Mouse (Mus musculus) lung, postnatal 0 days (tissue): ENCODE data around the gene Nin. TPM values are rescaled to one million over a fixed set of nuclear protein-coding genes. Genes with fewer than 3 reads are reported as not detected.
"Not testable (repeated sequence)": the region's sequence is repeated elsewhere in the genome, so short reads cannot be mapped to it uniquely, and the experiment has no call there.

ENCODE experiments used
- ATAC-seq: fragments of 200-750 bp; cut with Nextera tagmentation; 2 replicates; pipeline ENCODE4 v1.8.0; 2017; ENCODE audit warnings: moderate library complexity
- DNase-seq: peaks from one replicate; pipeline ENCODE4 v3.0.0-alpha.2; 2016; ENCODE audit warnings: low spot score
- H3K27ac ChIP-seq: fragments of 300-500 bp; sonication (generic); 2 replicates; pipeline ENCODE4 v1.5.1; 2014; ENCODE audit warnings: antibody characterized with exemption, mild to moderate bottlenecking, low read length, mixed read lengths
- H3K27me3 ChIP-seq: fragments of 300-500 bp; sonication (generic); replicated peaks from 2 replicates; pipeline ENCODE4 v1.6.1; 2014; ENCODE audit warnings: low read length, mixed read lengths; ENCODE audit not compliant: insufficient read depth
- H3K36me3 ChIP-seq: fragments of 300-500 bp; sonication (generic); 2 replicates; pipeline ENCODE4 v1.6.1; 2014; ENCODE audit warnings: low read length, mixed read lengths; ENCODE audit not compliant: insufficient read depth
- H3K4me1 ChIP-seq: fragments of 300-500 bp; sonication (generic); 2 replicates; pipeline ENCODE4 v1.6.1; 2014; ENCODE audit warnings: antibody characterized with exemption, low read depth, low read length, mixed read lengths; ENCODE audit not compliant: insufficient read depth
- H3K4me2 ChIP-seq: fragments of 300-500 bp; sonication (generic); replicated peaks from 2 replicates; pipeline ENCODE4 v1.6.1; 2014; ENCODE audit warnings: low read depth, mild to moderate bottlenecking, low read length, moderate library complexity, mixed read lengths
- H3K4me3 ChIP-seq: fragments of 300-500 bp; sonication (generic); 2 replicates; pipeline ENCODE4 v1.5.1; 2014; ENCODE audit warnings: low read depth, low read length
- H3K9ac ChIP-seq: fragments of 300-500 bp; sonication (generic); replicated peaks from 2 replicates; pipeline ENCODE4 v1.6.1; 2014; ENCODE audit warnings: low read depth, mild to moderate bottlenecking
- H3K9me3 ChIP-seq: fragments of 300-500 bp; sonication (generic); 2 replicates; pipeline ENCODE4 v1.6.1; 2016; ENCODE audit warnings: low read length, mixed read lengths
- CTCF ChIP-seq: IDR thresholded peaks from 2 replicates; pipeline ENCODE4 v1.5.1; 2016; ENCODE audit warnings: antibody characterized with exemption, mild to moderate bottlenecking
- EP300 ChIP-seq: IDR thresholded peaks from 2 replicates; pipeline ENCODE4 v1.6.1; 2016; ENCODE audit warnings: antibody characterized with exemption, mild to moderate bottlenecking, control low read depth
- WGBS: fragments of 180-500 bp; shearing (Covaris S2); extraction: QIAGEN DNeasy Blood & Tissue Kit; methylation state at CpG from one replicate; pipeline ENCODE4 v1.1.7; 2014; 5-methylcytosine and 5-hydroxymethylcytosine counted together
- polyA plus RNA-seq: library from polyadenylated mRNA; unstranded; fragments of >200 nt; fragmentation: Nextera tagmentation; extraction: Ambion mirVana; gene quantifications from 2 replicates; pipeline ENCODE4 v1.2.1, GENCODE M21; 2015

Nin gene
- polyA plus RNA-seq, 1 experiment from 2014 or later: 8.3 TPM

- peak; percentile 63 for ATAC-seq
- 4% methylated on average over 13 of the region's 13 CpGs for WGBS
Observed at GRCm38 (mm10) chr12:70147986-70148630, 34.6 kb upstream of the Nin start.

DNA sequence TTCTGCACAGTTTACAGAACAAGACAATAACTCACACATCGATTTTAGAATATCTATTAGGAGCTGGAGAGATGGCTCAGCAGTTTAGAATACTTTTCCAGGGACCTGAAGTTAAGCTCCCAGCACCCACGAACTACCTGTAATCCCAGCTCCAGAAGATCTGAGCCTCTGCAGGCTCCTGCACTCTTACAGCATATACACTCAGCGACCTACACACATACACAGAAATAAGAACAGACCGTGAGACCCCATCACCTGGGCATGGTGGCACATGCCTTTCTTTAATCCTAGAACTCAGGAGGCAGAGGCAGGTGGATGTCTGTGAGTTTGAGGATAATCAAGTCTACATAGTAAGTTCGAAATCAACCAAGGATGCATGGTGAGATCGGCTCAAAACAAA, 32.1 kb upstream of the Nin start:
- Histone ChIP-seq H3K36me3 (no peaks in the 10 kb centered on the region), H3K9ac (no peak overlapping the region), H3K4me2 (no peak overlapping the region), H3K9me3 (no peaks in the 10 kb centered on the region), H3K4me3 (no peak overlapping the region), H3K4me1 (peaks cover 7% of the 10 kb centered on the region; the same call in 1 of the 2 replicates), H3K27ac (no peak overlapping the region), H3K27me3 (no peaks in the 10 kb centered on the region)
- TF ChIP-seq EP300 (no peak), CTCF (no peak)
- WGBS: 82% methylated on average over 6 of the region's 6 CpGs
- DNase-seq (no peak), ATAC-seq (no peak)

More at GRCm38 (mm10) chr12:70147986-70148630, 34.6 kb upstream of the Nin start:
- peak overlapping the region; percentile 56 for H3K4me2 ChIP-seq
- no peaks in the 10 kb centered on the region for H3K9me3 ChIP-seq
- TF ChIP-seq CTCF (0 out of 2 replicates have a peak, but pooled peaks have one; percentile 6), EP300 (peak; percentile 36; the same call in 1 of the 2 replicates)
- H3K4me3 ChIP-seq: peak overlapping the region; percentile 24
- H3K36me3 ChIP-seq: no peaks in the 10 kb centered on the region
- 0 out of 2 replicates have a peak overlapping the region, but pooled peaks have one; percentile 60 for H3K27ac ChIP-seq
- DNase-seq: peak; percentile 68
- H3K9ac ChIP-seq: no peak overlapping the region; the same call in 1 of the 2 replicates
- no peaks in the 10 kb centered on the region for H3K27me3 ChIP-seq
- peaks cover 7% of the 10 kb centered on the region; the same call in 1 of the 2 replicates for H3K4me1 ChIP-seq

DNA sequence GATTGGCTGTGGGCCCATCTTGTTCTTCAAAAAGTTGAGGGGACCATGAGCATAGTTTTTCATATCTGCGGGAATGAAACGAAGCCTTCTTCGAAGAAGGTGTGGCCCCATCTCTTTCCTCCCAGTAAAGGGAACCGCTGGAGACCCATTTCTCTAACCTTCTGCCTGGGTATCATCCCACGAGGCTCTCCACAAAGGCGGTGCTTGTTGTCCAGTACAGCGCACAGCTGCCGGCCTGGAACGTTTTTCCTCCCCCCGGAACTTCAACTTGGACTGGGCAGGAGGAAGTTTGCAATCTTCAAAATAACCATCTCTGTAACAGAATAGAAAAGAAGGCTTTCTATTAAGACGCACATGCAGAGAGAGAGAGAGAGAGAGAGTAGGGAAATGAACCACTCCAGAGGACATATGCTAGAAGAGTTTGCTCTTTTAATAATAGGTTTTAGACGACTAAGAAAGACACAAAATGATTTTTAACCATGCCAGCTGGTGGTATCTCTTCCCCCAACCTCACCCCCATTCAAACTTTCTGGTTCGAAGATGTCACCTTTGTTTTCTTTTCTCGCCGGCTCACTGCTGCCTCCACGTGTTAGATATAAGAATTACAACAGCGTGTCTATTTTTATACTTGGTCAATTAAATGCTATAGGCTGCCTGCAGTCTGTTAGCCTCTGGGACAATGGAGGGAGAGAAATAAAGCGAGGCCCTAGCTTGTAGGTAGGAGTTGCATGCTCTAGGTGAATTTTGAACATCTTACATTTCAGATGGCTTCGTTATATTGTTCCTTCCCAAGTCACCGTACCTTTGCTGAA, 31.3 kb upstream of the Nin start:
- ATAC-seq: peak; percentile 23
- TF ChIP-seq EP300: peak; percentile 18; the same call in 1 of the 2 replicates
- TF ChIP-seq CTCF: peak; percentile 83

DNA sequence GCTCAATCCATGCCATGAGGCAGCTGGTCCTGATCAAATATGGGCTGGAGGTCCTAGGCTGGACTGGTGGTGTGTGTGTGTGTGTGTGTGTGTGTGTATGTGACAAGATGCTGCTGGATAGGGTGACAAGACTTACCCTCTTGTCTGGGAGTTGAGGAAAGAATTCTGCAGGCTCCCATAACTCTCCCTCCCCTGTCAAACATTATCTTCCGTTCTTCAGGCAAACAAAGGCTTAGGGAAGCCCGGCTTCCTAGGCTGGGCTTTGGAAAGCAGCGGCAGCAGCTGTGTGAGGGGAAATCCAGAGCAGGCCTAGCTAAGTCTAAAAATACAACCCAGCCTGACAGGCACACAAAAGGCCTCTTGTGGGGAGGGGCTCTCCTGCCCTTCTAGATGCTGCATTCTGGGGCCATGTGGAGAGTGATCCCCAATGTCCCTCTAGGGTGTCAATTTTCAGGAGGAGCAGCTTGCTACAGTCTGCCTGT, 30.6 kb upstream of the Nin start:
- H3K4me1 ChIP-seq, H3K4me2 ChIP-seq, H3K4me3 ChIP-seq, H3K27me3 ChIP-seq, H3K36me3 ChIP-seq, H3K9me3 ChIP-seq, H3K9ac ChIP-seq: not testable (repeated sequence)
- DNase-seq (peak; percentile 83), ATAC-seq (peak; percentile 80)
- peak; percentile 60 for TF ChIP-seq EP300
- 3% methylated on average over 3 of the region's 3 CpGs for WGBS
- H3K27ac ChIP-seq: 0 out of 2 replicates have a peak overlapping the region, but pooled peaks have one; percentile 43

More for the DNA sequence above, 31.3 kb upstream of the Nin start:
- H3K9ac ChIP-seq: no peak overlapping the region
- H3K36me3 ChIP-seq: no peaks in the 10 kb centered on the region
- H3K27ac ChIP-seq: peak overlapping the region; percentile 47; the same call in 1 of the 2 replicates
- no peaks in the 10 kb centered on the region for H3K9me3 ChIP-seq
- H3K27me3 ChIP-seq: no peaks in the 10 kb centered on the region
- 31% methylated on average over 20 of the region's 20 CpGs for WGBS
- H3K4me3 ChIP-seq: no peak overlapping the region
- H3K4me2 ChIP-seq: no peak overlapping the region
- peaks cover 7% of the 10 kb centered on the region; the same call in 1 of the 2 replicates for H3K4me1 ChIP-seq
- peak; percentile 60 for DNase-seq

GRCm38 (mm10) chr12:70140993-70141576, 27.6 kb upstream of the Nin start:
- Histone ChIP-seq H3K27me3 (no peaks in the 10 kb centered on the region), H3K9ac (no peak overlapping the region), H3K36me3 (no peaks in the 10 kb centered on the region), H3K4me1 (no peaks in the 10 kb centered on the region), H3K4me3 (no peak overlapping the region), H3K4me2 (no peak overlapping the region), H3K9me3 (no peaks in the 10 kb centered on the region), H3K27ac (no peak overlapping the region)
- ATAC-seq (no peak), DNase-seq (no peak)
- 0 out of 2 replicates have a peak, but pooled peaks have one; percentile 1 for TF ChIP-seq CTCF
- no peak for TF ChIP-seq EP300
- 76% methylated on average over 5 of the region's 5 CpGs for WGBS

GRCm38 (mm10) chr12:70140542-70140941, 27.0 kb upstream of the Nin start:
- Histone ChIP-seq H3K9me3 (no peaks in the 10 kb centered on the region), H3K4me3 (no peak overlapping the region), H3K9ac (no peak overlapping the region), H3K4me2 (no peak overlapping the region), H3K4me1 (no peaks in the 10 kb centered on the region), H3K36me3 (no peaks in the 10 kb centered on the region), H3K27me3 (no peaks in the 10 kb centered on the region), H3K27ac (no peak overlapping the region)
- DNase-seq: peak; percentile 25
- TF ChIP-seq CTCF: no peak
- no peak for TF ChIP-seq EP300
- 92% methylated on average over 5 of the region's 5 CpGs for WGBS
- ATAC-seq: no peak
